Mouse (Mus musculus): Measurements from ENCODE around the gene Spock1.

DNA sequence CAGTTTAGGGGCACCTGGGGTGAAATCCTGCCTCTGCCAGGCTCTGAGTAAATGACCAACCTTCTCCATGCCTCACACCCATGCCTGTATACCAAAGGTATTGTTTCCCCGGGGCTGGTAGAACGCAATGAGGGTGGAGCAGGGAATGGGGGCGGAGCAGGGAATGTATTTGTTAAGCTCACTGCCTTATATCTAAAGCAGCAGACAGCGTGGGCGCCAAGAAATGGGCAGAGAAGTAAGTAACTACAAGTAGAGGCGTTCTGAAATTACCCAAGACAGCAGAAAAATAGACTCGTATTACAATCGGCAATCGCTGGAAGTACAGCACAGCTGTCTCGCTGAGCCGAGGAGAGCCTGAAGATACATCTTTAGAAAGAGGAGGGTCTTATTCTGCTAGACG is 125.2 kb downstream of the Spock1 start:
- no peak for TF ChIP-seq CTCF (IDR thresholded peaks at IDR 0.05; ENCODE audit: insufficient read depth, low read length)
- no peak for TF ChIP-seq POLR2A (IDR thresholded peaks at IDR 0.05; ENCODE audit: borderline replicate concordance, extremely low read depth, low read depth, low read length)

All from lung, adult 2 months (tissue).